In genomic region chr6:124916695-124917517, GRCm38 (mm10) we compare ENCODE assay signal across 8 mouse cellular contexts. TPM values are rescaled to one million over a fixed set of nuclear protein-coding genes. Genes with fewer than 3 reads are reported as not detected.
A peak's percentile ranks its signal among the peaks of the same experiment; 100 is the strongest.
DNase-seq lines count a peak whose midpoint lies in the region.

No protein-coding gene starts in this region.

- H3K4me3 ChIP-seq in hindbrain, embryonic 10.5 days = peak overlapping the region; percentile 90

- under 1% methylated on average over 67 of the region's 67 CpGs for WGBS in hindbrain, embryonic 10.5 days

- DNase-seq in NIH3T3 (ENCODE audit: low read depth) = peak; percentile 96
- DNase-seq in cerebellum, postnatal 10 days = peak; percentile 98 to 99
- peak; percentile 59 to 92 for DNase-seq in frontal cortex, adult 2 months (ENCODE audit: extremely low spot score in 1 of 2, low spot score in 1 of 2)
- DNase-seq in hindbrain, embryonic 10.5 days (ENCODE audit: low spot score) = peak; percentile 85
- DNase-seq in layer of hippocampus, postnatal 14 days (ENCODE audit: low spot score in 2 of 2) = peak; percentile 91 to 92
- DNase-seq in lung, postnatal 10 days = peak; percentile 95
- peak; percentile 92 for DNase-seq in ovary, postnatal 14 days (ENCODE audit: low spot score)
- DNase-seq in thymus, postnatal 14 days = peak; percentile 95

- H3K9me3 ChIP-seq in hindbrain, embryonic 10.5 days = no peaks in the 10 kb centered on the region

- H3K4me1 ChIP-seq in hindbrain, embryonic 10.5 days (replicated peaks) = peaks cover 83% of the 10 kb centered on the region

- peak overlapping the region; percentile 100 for H3K27ac ChIP-seq in hindbrain, embryonic 10.5 days

- H3K36me3 ChIP-seq in hindbrain, embryonic 10.5 days = peaks cover 32% of the 10 kb centered on the region

- peaks cover 8% of the 10 kb centered on the region; the same call in 1 of the 2 replicates for H3K27me3 ChIP-seq in hindbrain, embryonic 10.5 days (ENCODE audit: insufficient read depth, poor library complexity, severe bottlenecking)

RNA-seq across cellular contexts. Expression of gene Ptms, which starts 3.0 kb away (rescaled TPM):
- polyA plus RNA-seq in frontal cortex, adult 2 months (2012; rRNA removed) = 1,541 and 1,645 TPM in 2 replicates
- polyA plus RNA-seq in hindbrain, embryonic 10.5 days (2016; fragmentation: Nextera tagmentation; extraction: Ambion mirVana) = 271 and 416 TPM in 2 replicates
- total RNA-seq in layer of hippocampus, postnatal 14 days (2021) = 1,000 to 10,000 TPM; 1,231 to 1,331 TPM

RNA-seq across cellular contexts. Expression of gene Lag3, which starts 5.4 kb away (rescaled TPM):
- 5.9 and 6.0 TPM in 2 replicates for polyA plus RNA-seq in frontal cortex, adult 2 months (2012; rRNA removed)
- 1.1 and 1.3 TPM in 2 replicates for polyA plus RNA-seq in hindbrain, embryonic 10.5 days (2016; fragmentation: Nextera tagmentation; extraction: Ambion mirVana)
- total RNA-seq in layer of hippocampus, postnatal 14 days (2021) = 1 to 10 TPM; 2.6 to 3.0 TPM

RNA-seq across cellular contexts. Expression of gene Mlf2, which starts 14.3 kb away (rescaled TPM):
- 689 and 754 TPM in 2 replicates for polyA plus RNA-seq in frontal cortex, adult 2 months (2012; rRNA removed)
- polyA plus RNA-seq in hindbrain, embryonic 10.5 days (2016; fragmentation: Nextera tagmentation; extraction: Ambion mirVana) = 417 and 499 TPM in 2 replicates
- 100 to 1,000 TPM; 681 to 696 TPM for total RNA-seq in layer of hippocampus, postnatal 14 days (2021)

RNA-seq across cellular contexts. Expression of gene Cd4, which starts 28.9 kb away (rescaled TPM):
- 0.64 and 1.3 TPM in 2 replicates for polyA plus RNA-seq in frontal cortex, adult 2 months (2012; rRNA removed)
- not detected in 2 replicates for polyA plus RNA-seq in hindbrain, embryonic 10.5 days (2016; fragmentation: Nextera tagmentation; extraction: Ambion mirVana)
- total RNA-seq in layer of hippocampus, postnatal 14 days (2021) = under 1 TPM; 0.29 to 0.58 TPM

RNA-seq across cellular contexts. Expression of gene Cops7a, which starts 48.4 kb away (rescaled TPM):
- polyA plus RNA-seq in frontal cortex, adult 2 months (2012; rRNA removed) = 261 and 265 TPM in 2 replicates
- polyA plus RNA-seq in hindbrain, embryonic 10.5 days (2016; fragmentation: Nextera tagmentation; extraction: Ambion mirVana) = 130 and 138 TPM in 2 replicates
- 100 to 1,000 TPM; 125 to 128 TPM for total RNA-seq in layer of hippocampus, postnatal 14 days (2021)

Comparison
In these comparisons a context has a peak if more than half of its experiments do, and no peak if none do; other contexts are left out.
1. Peak in every context shown above with its lines: DNase-seq, H3K4me3 ChIP-seq and H3K27ac ChIP-seq.